Comparison of ENCODE assay signal across 25 mouse cellular contexts in the genomic region with DNA sequence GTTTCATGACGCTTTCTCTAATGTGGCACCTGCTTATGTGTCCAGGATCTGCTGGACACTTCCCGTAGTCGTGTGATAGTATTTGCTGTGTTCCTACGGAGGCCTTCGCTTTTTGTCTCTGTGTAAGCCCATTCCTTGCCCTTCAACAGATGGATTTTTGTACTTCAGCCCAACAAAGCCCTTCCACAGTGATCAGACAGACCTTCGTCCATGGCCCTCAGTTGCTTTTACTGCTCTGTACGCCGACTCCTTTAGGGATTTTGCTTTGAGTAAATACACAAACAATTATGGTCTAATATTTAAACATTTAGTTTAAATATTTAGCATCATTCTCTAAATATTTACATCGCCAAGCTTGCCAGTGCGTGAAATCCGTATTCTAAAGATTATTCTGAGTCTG.
"Had no signal": no experiment of that assay in that cellular context is flagged by ENCODE, and none has a peak within 500 bp of the region (broad histone marks: within the 10 kb centered on the region; RNA-seq: fewer than 3 reads in every experiment).

No protein-coding gene starts in this region.

- H3K4me1 ChIP-seq: heart, embryonic 10.5 days; heart, embryonic 12.5 days; limb, embryonic 15.5 days had no signal

- DNase-seq: gastrocnemius, adult 2 months; gastrocnemius, postnatal 10 days; gastrocnemius, postnatal 25 days; heart, adult 18-20 months; heart, postnatal 10 days; heart, postnatal 4 days; kidney, adult 11 months; kidney, adult 2 months; kidney, adult 9 months; kidney, postnatal 14 days; kidney, postnatal 36 days; layer of hippocampus, adult 9-11 months; layer of hippocampus, postnatal 36 days; left cerebral cortex, postnatal 4 days had no signal

- H3K9ac ChIP-seq: heart, embryonic 12.5 days; hindbrain, embryonic 12.5 days; hindbrain, embryonic 14.5 days; kidney, embryonic 15.5 days; limb, embryonic 13.5 days; limb, embryonic 15.5 days had no signal

- H3K9me3 ChIP-seq: heart, embryonic 10.5 days; heart, embryonic 12.5 days; hindbrain, embryonic 10.5 days; hindbrain, embryonic 12.5 days; kidney, embryonic 15.5 days; limb, embryonic 13.5 days; limb, embryonic 15.5 days had no signal

- H3K27me3 ChIP-seq: heart, embryonic 12.5 days; hindbrain, embryonic 12.5 days; kidney, embryonic 15.5 days; limb, embryonic 13.5 days; limb, embryonic 15.5 days had no signal

- H3K36me3 ChIP-seq: heart, embryonic 10.5 days; heart, embryonic 12.5 days; hindbrain, embryonic 10.5 days; hindbrain, embryonic 12.5 days; kidney, embryonic 15.5 days; limb, embryonic 13.5 days; limb, embryonic 15.5 days had no signal

- H3K27ac ChIP-seq: gastrocnemius, adult 2 months; heart, embryonic 10.5 days; hindbrain, embryonic 10.5 days; hindbrain, embryonic 12.5 days; hindbrain, embryonic 14.5 days; kidney, embryonic 15.5 days; kidney, postnatal 0 days; limb, embryonic 13.5 days; limb, embryonic 15.5 days had no signal

- ATAC-seq: hindbrain, embryonic 16.5 days; inflammation-experienced regulatory T-cells, adult 6 months had no signal

- H3K4me3 ChIP-seq: gastrocnemius, adult 2 months; heart, embryonic 10.5 days; heart, embryonic 12.5 days; hindbrain, embryonic 10.5 days; hindbrain, embryonic 12.5 days; kidney, embryonic 15.5 days; limb, embryonic 13.5 days; limb, embryonic 15.5 days had no signal

- H3K4me2 ChIP-seq: heart, embryonic 12.5 days; hindbrain, embryonic 12.5 days; hindbrain, embryonic 14.5 days; kidney, embryonic 15.5 days; limb, embryonic 13.5 days; limb, embryonic 15.5 days had no signal
